Mouse (Mus musculus) stomach, embryonic 16.5 days (tissue): Measurements from ENCODE around the gene Slain2. TPM values are rescaled to one million over a fixed set of nuclear protein-coding genes. Genes with fewer than 3 reads are reported as not detected.

Experiments used
- ATAC-seq: fragments of 200-750 bp; cut with Nextera tagmentation; 2 replicates; pipeline ENCODE4 v1.8.0; 2017; ENCODE audit warnings: moderate number of reproducible peaks, moderate TSS enrichment; ENCODE audit not compliant: insufficient read depth, low FRiP score
- H3K27ac ChIP-seq: fragments of 300-500 bp; sonication (generic); 2 replicates; pipeline ENCODE4 v1.5.1; 2014; ENCODE audit warnings: low read length
- H3K27me3 ChIP-seq: fragments of 300-500 bp; sonication (generic); 2 replicates; pipeline ENCODE4 v1.6.1; 2014; ENCODE audit warnings: low read length, control low read depth, mixed read lengths; ENCODE audit not compliant: control insufficient read depth, insufficient read depth
- H3K36me3 ChIP-seq: fragments of 300-500 bp; sonication (generic); 2 replicates; pipeline ENCODE4 v1.6.1; 2014; ENCODE audit warnings: low read length; ENCODE audit not compliant: control insufficient read depth, insufficient read depth
- H3K4me1 ChIP-seq: fragments of 300-500 bp; sonication (generic); 2 replicates; pipeline ENCODE4 v1.6.1; 2014; ENCODE audit warnings: low read length, control low read depth, mixed read lengths; ENCODE audit not compliant: control insufficient read depth, insufficient read depth
- H3K4me2 ChIP-seq: fragments of 300-500 bp; sonication (generic); 2 replicates; pipeline ENCODE4 v1.6.1; 2014; ENCODE audit warnings: low read depth, low read length, mixed read lengths
- H3K4me3 ChIP-seq: fragments of 300-500 bp; sonication (generic); replicated peaks from 2 replicates; pipeline ENCODE4 v1.5.1; 2014; ENCODE audit warnings: mild to moderate bottlenecking, low read length
- H3K9ac ChIP-seq: fragments of 300-500 bp; sonication (generic); 2 replicates; pipeline ENCODE4 v1.6.1; 2014; ENCODE audit warnings: low read length
- H3K9me3 ChIP-seq: fragments of 300-500 bp; sonication (generic); replicated peaks from 2 replicates; pipeline ENCODE4 v1.6.1; 2016; ENCODE audit warnings: low read length, control low read depth; ENCODE audit not compliant: control insufficient read depth
- WGBS: fragments of 180-500 bp; shearing (Covaris S2); extraction: QIAGEN DNeasy Blood & Tissue Kit; methylation state at CpG from one replicate; pipeline ENCODE4 v1.1.7; 2014; 5-methylcytosine and 5-hydroxymethylcytosine counted together
- polyA plus RNA-seq: library from polyadenylated mRNA; unstranded; fragments of >200 nt; fragmentation: Nextera tagmentation; extraction: Ambion mirVana; gene quantifications from 2 replicates; pipeline ENCODE4 v1.2.1, GENCODE M21; 2015

Slain2 gene
- polyA plus RNA-seq, 1 experiment from 2014 or later = 11.6 TPM

DNA sequence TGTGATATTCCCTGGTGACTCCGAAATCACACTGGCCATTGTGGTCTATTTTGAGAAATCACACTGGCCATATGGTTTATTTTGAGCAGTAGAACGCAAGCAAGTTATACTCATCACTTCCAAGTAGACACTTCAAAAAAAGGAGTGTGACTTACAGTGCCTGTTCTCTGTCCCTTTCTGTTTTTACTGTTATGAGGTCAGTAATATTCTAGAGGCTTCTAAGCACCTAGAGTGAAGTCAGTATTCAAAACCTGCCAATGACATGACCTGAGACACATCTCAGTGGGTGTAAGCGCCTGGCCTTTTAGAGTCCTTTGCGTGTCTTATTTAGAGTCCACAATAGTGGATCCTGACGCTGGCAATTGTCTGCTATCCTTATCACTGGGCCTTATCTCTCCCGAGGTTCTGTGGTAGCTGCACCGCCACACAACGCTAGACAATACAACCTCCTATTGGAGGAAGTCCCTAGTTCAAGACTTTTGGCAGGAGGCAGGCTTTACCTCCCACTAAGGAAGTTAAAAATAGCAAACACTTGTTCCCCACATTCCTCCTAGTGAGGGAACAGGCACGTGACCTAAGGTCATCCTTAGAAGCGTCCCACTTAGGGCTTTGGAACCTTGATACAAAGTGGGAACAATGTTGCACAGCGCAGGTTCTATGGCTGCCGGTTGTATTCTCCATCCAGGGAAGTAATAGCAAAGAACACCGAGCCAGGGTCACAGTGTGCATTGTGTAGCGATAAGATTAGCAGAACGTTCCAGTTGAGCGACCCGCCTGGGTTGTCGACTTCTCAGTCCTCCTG lies 17.4 kb upstream of the Slain2 start:
- H3K4me1 ChIP-seq = no peaks in the 10 kb centered on the region; the same call in 1 of the 2 replicates
- no peak overlapping the region for H3K4me2 ChIP-seq
- H3K9ac ChIP-seq = no peak overlapping the region
- H3K36me3 ChIP-seq = no peaks in the 10 kb centered on the region
- H3K27me3 ChIP-seq = no peaks in the 10 kb centered on the region
- ATAC-seq = no peak
- no peak overlapping the region for H3K27ac ChIP-seq
- WGBS = 64% methylated on average over 18 of the region's 18 CpGs
- H3K9me3 ChIP-seq = no peaks in the 10 kb centered on the region
- no peak overlapping the region for H3K4me3 ChIP-seq

- Histone ChIP-seq H3K4me2 (no peak overlapping the region), H3K4me1 (no peaks in the 10 kb centered on the region; the same call in 1 of the 2 replicates), H3K9me3 (no peaks in the 10 kb centered on the region), H3K9ac (no peak overlapping the region), H3K36me3 (no peaks in the 10 kb centered on the region), H3K4me3 (no peak overlapping the region), H3K27me3 (no peaks in the 10 kb centered on the region), H3K27ac (no peak overlapping the region)
- no peak for ATAC-seq
- WGBS = 39% methylated on average over 6 of the region's 6 CpGs
Observed at GRCm38 (mm10) chr5:72897998-72898397, 16.1 kb upstream of the Slain2 start.

DNA sequence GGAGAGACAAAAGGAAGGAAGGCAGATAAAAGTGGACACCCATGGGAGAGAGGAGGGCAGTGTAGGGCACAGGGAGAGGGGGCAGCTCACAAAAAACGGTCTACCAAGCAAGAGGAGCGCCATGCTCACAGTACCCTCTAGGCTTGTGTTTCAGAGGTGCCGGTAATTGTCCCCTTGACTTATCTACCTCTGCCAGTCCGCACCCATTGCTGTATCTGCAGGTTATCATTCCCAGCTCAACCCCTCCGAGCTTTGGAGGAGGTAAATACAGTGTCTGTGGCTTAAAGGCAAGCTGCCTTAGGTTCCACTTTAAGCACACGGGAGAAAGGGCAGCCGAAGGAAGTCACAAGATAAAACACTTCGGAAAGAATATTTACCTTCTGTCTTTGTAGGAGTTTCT lies 14.8 kb upstream of the Slain2 start:
- Histone ChIP-seq H3K4me1 (no peaks in the 10 kb centered on the region; the same call in 1 of the 2 replicates), H3K27ac (no peak overlapping the region), H3K9me3 (no peaks in the 10 kb centered on the region), H3K4me2 (no peak overlapping the region), H3K4me3 (no peak overlapping the region), H3K9ac (no peak overlapping the region), H3K27me3 (no peaks in the 10 kb centered on the region), H3K36me3 (no peaks in the 10 kb centered on the region)
- ATAC-seq = no peak
- WGBS = 79% methylated on average over 8 of the region's 8 CpGs

DNA sequence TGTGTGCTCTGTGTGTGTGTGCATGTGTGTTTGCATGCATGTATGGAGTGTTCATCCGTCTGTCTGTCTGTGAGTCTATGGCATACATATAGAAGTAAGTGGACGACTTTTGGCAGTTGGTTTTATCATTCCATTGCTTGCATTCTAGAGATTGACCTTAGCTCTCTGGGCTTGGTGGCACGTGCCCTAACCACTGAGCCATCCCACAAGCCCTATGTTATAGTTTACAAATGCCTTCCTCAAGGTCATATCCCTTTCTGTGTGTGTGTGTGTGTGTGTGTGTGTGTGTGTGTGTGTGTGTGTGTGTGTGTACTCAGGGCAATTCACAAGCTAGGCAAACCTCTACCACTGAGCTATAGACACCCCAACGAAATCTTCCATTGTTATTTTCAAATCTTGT lies 12.2 kb upstream of the Slain2 start:
- Histone ChIP-seq H3K4me2 (no peak overlapping the region), H3K4me1 (no peaks in the 10 kb centered on the region; the same call in 1 of the 2 replicates), H3K9me3 (no peaks in the 10 kb centered on the region), H3K36me3 (no peaks in the 10 kb centered on the region), H3K9ac (no peak overlapping the region), H3K27ac (no peak overlapping the region), H3K27me3 (no peaks in the 10 kb centered on the region), H3K4me3 (no peak overlapping the region)
- no peak for ATAC-seq
- 83% methylated on average over 4 of the region's 4 CpGs for WGBS

GRCm38 (mm10) chr5:72902312-72902711 lies 11.8 kb upstream of the Slain2 start:
- ATAC-seq = no peak
- Histone ChIP-seq H3K4me2 (no peak overlapping the region), H3K36me3 (no peaks in the 10 kb centered on the region), H3K4me1 (no peaks in the 10 kb centered on the region), H3K27ac (no peak overlapping the region), H3K4me3 (no peak overlapping the region), H3K9me3 (no peaks in the 10 kb centered on the region), H3K27me3 (no peaks in the 10 kb centered on the region), H3K9ac (no peak overlapping the region)
- WGBS = 69% methylated on average over 3 of the region's 3 CpGs

DNA sequence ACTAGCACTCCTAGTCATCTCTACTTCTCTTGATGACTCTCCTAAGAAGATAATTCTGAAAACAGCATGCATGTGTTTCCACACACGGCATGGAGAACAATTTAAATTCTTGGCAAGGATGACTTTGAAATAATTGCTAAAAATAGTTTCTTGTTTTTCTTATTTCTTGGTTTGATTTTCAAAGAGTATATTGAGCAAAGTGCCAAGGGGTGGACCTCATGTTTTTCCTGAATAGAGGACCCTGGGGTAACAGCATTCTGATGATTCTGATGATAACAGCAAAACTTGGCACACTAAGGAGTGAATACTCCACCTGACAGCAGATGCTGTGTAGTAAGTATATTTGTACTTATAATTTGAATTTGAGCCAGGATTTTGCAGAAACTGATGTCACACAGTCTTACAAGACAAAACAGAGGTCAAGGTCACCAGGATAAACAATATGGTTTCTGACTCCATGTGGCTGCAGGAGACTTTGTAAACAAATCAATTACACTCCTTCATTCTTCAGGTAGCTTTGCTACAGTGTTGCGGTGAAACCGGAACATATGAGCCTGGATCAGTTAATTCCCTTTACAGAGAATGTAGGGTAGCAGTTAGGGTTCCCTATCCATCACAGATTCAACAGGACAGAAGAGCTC lies 11.1 kb upstream of the Slain2 start:
- no peaks in the 10 kb centered on the region for H3K9me3 ChIP-seq
- no peaks in the 10 kb centered on the region for H3K36me3 ChIP-seq
- no peaks in the 10 kb centered on the region for H3K4me1 ChIP-seq
- H3K4me3 ChIP-seq = no peak overlapping the region
- WGBS = 65% methylated on average over 3 of the region's 3 CpGs
- no peak for ATAC-seq
- no peak overlapping the region for H3K27ac ChIP-seq
- no peaks in the 10 kb centered on the region for H3K27me3 ChIP-seq
- H3K4me2 ChIP-seq = no peak overlapping the region
- no peak overlapping the region for H3K9ac ChIP-seq

GRCm38 (mm10) chr5:72904903-72905790 lies 9.0 kb upstream of the Slain2 start:
- WGBS = 64% methylated on average over 18 of the region's 18 CpGs
- Histone ChIP-seq H3K9me3 (no peaks in the 10 kb centered on the region), H3K4me3 (no peak overlapping the region), H3K9ac (no peak overlapping the region), H3K4me1 (no peaks in the 10 kb centered on the region), H3K27me3 (no peaks in the 10 kb centered on the region), H3K27ac (no peak overlapping the region), H3K4me2 (no peak overlapping the region), H3K36me3 (no peaks in the 10 kb centered on the region)
- ATAC-seq = peak; percentile 58; the same call in 1 of the 2 replicates

DNA sequence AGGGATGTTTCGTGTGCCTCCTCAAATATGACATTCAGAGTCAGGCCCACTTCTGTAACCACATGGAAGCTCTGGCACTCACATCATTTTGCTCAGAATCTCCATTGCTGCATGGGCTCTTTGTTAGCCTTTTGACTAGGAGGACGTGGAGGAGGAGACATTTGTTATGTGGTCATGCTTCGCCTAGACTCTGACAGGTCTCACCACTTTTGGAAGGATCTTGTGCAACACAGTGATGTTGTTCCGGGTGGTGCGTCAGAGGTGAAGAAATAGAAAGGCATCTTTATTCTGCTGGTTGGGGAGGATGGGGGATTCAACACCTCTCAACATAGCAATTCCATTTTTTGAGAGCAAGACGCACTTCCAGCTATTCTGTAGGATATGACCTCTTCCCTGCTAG lies 6.7 kb upstream of the Slain2 start:
- Histone ChIP-seq H3K9me3 (no peaks in the 10 kb centered on the region), H3K27me3 (no peaks in the 10 kb centered on the region), H3K9ac (no peak overlapping the region), H3K4me1 (no peaks in the 10 kb centered on the region), H3K27ac (no peak overlapping the region), H3K4me2 (no peak overlapping the region), H3K4me3 (no peak overlapping the region), H3K36me3 (no peaks in the 10 kb centered on the region)
- 79% methylated on average over 6 of the region's 6 CpGs for WGBS
- no peak for ATAC-seq
